Mouse (Mus musculus) fibroblast of lung, adult 2 months (primary cell): ENCODE data around the gene Ptger1.

Experiments
- DNase-seq: peaks from one replicate; pipeline ENCODE4 v3.0.0-alpha.2; 2011; ENCODE audit warnings: low read depth

The Ptger1 gene

DNA sequence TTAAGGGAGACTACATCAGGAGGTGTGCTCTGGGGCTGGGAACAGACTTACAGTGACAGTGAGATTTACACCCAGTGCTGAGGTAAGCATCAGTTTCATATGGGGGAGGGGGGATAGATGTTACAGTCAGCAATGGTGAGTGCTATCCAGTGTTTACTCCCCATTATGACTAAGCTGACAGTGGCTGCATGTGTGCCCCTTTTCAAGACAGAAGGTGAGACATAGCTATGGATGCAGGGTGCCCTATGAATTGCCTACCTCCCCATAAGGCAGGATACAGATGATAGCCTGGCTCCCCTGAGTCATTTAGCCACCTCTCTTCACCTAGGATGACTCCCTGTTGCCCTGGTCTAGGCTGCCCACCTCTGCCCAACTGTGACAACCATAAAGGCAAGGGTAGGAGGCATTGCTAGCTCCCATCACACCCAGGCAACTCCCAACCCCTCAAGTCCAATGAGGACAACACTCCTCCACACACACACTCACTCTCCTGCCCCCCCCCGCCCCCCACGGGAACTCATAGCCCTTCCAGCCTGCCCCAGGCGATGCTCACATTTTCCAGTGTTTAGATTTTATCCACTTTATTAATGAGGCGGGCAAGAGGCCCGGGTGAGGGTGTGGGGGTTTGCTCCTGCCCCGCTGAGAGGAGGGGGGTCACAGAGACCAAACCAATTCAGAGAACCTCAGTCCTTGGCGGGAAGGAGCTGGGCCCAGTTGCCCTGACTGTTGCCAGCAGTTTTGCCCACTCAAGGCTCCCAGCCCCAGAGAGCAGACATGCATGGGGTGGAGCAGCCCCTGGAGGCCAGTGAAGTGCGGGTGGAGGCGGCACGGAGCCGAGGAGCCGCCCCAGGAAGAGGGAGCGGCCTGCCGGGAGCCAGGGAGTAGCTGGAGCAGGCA is at the start of gene Ptger1:
Gene Ptger1 (plus strand): TSS at position 710 of the 897 bp plus-strand sequence.
- DNase-seq = no peak

DNA sequence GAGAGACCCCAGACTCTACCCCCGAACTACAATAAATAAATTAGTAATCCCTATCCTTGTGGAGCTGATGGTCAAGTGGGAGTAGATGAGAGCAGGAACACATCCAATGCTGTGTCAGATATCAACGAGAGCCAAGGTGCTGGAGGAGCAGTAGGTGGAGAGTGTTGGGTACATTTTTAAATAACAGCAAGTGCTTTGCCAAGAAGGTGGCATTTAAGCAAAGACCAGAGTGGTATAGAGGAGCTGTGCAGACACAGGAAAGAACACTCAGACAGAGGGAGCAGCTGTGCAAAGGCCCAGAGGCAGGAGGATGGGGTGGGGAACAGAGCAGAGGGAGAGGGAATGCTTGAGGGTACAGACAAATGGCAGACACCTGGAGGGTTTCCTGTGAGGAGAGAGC is 49.4 kb upstream of the Ptger1 start:
- DNase-seq = no peak

- DNase-seq = no peak
Observed at GRCm38 (mm10) chr8:83618566-83618965, 47.9 kb upstream of the Ptger1 start.

GRCm38 (mm10) chr8:83619568-83620285 is 46.8 kb upstream of the Ptger1 start:
- DNase-seq = no peak

- DNase-seq = no peak
Observed at GRCm38 (mm10) chr8:83621691-83622388, 44.6 kb upstream of the Ptger1 start.

DNA sequence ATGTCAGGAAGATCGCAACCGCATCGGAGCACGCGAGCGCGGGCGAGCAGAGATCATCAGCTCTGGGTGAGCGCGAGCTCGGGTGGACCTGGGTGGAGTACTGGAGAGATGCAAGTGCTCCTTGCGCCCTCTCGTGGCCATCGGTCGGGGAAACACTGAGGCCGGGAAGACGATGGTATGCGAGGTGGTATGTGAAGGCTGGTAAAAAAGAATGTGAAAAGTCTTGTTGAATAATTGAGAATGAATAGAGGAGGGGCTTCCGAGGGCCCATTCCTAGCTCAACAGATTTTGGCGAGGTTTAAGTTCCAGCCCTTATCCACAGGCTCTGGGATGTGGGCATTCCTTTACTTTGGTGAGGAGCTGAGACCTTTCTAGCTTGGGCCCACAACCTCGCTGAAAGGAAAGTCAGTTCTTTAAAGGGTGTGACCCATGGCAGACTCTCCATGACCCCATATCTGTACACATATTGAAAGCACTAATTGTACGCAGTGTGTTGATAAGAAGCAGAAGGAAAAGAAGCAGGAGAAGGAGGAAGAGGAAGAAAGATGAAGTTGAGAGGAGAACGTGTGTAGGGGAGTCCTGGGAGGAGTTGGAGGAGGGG is 44.0 kb upstream of the Ptger1 start:
- peak; percentile 51 for DNase-seq

DNA sequence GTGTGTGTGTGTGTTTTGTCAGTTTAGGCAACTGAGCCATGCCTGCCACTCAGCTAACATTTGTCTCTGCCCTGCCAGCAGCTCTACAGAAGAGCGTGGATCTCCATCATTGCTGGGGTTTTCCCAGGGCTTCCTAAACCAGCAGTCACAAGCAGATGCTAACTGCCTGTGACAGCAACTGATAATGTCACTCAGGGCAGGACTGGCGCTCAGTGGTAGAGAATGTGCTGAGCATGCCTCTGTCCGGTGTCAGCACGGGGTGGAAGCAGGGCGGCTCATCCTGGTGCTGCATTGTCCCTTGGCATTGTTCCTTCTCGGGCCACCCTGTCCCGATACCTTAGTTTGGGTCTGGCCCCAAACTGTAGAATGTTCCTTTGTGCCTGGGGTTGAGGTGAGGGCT is 42.9 kb upstream of the Ptger1 start:
- DNase-seq = no peak

GRCm38 (mm10) chr8:83624739-83625138 is 41.7 kb upstream of the Ptger1 start:
- DNase-seq = no peak

- DNase-seq = no peak
Observed at GRCm38 (mm10) chr8:83625676-83626299, 40.7 kb upstream of the Ptger1 start.

DNA sequence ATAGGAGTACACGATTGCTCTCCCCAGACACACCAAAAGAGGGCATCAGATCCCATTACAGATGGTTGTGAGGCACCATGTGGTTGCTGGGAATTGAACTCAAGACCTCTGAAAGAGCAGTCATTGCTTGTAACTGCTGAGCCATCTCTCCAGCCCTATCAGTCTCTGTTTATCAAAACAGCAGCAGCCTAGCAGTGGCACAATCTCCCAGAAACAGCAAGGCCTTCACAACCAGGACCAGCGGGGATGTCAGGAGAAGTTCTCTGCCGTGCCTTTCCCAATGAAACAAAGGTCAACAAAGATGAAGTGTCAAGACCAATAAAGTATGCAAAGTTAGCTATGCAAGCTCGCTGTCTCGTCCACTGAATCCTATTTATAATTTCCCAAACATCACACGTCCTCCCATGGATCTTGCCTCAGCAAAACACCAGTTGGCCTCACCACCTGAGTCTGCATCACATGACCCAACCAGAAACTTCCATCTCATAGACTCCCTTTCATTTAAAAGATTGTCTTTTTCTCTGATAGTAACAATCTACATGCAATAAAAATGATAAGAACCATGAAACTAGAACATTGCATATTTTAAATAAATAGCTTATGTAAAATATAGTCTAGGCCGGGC is 34.3 kb upstream of the Ptger1 start:
- DNase-seq = no peak

GRCm38 (mm10) chr8:83638856-83639255 is 27.6 kb upstream of the Ptger1 start:
- DNase-seq = no peak

- DNase-seq = no peak
Observed at GRCm38 (mm10) chr8:83639649-83640048, 26.8 kb upstream of the Ptger1 start.

DNA sequence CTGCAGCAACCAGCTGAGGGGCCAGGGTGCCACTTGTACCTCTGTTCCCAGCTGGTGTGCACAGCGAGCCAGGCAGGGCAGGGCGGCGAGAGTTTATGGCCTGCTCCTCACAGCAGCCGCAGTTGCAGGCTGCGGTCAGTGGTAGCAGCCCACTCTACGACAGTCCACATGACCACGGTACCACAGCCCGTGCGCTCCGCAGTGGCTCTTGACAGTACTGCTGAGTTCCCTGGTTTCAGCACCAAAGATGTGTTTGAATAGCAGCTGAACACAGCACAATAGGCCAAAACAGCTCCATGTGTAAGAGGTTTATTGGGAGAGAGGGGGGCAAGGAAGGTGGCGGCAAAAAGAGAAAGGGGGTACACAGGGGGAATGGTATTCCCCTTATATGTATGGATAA is 19.0 kb upstream of the Ptger1 start:
- DNase-seq = no peak

DNA sequence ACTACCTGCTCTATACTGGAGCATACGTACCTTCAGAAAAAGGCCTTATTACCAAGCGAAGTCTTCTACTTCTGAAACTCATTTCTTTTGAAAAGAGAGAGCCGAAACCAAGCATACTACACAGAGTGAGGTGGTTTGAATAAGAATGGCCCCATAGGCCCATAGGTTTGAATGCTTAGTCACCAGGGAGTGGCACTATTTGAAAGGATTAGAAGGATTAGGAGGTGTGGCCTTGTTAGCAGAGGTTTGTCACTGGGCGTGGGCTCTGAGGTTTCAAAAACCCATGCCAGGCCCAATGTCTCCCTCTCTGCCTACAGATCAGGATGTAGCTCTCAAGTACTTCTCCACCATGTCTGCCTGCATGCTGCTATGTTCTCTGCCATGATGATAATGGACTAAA is 18.4 kb upstream of the Ptger1 start:
- DNase-seq = no peak

DNA sequence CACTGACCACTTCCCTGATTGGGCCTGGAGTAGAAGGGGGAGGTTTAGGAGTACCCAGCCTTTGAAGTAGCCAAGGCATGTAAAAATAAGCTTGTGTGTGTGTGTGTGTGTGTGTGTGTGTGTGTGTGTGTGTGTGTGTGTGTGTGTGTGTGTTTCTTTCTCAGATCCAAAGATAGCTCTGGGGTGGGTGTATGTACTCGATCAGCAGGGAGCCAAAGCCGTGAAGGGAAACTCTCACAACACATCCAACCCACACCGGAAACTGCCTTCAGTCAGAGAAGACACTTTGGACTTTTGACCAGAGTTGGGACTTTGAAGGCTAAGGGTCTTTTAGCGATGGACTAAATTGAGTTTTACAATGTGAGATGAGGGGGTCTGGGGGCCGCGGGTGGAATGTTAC is 16.8 kb upstream of the Ptger1 start:
- no peak for DNase-seq

GRCm38 (mm10) chr8:83652030-83652743 is 14.3 kb upstream of the Ptger1 start, which contains the start of gene Gipc1:
Gipc1 (plus strand) TSS chr8:83652677.
- peak; percentile 96 for DNase-seq

GRCm38 (mm10) chr8:83652744-83653661 is 13.5 kb upstream of the Ptger1 start:
- no peak for DNase-seq

DNA sequence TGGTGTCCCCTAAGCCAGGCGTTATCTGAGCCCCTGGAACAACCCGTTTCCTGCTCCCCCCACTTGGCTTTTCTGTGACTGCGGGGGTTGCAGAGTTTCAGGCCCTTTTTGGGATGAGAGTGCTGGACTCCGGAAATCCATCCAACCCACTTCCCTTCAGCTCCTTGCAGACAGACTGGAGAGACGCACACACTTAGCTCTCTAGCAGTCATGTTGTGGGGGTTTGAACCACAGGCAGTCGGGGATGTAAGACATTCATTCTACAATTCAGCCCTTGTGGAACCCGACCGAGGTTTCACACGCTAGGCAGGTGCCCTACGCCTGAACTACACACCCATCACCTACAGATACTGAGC is 12.8 kb upstream of the Ptger1 start:
- no peak for DNase-seq

GRCm38 (mm10) chr8:83654725-83655124 is 11.8 kb upstream of the Ptger1 start:
- no peak for DNase-seq

DNA sequence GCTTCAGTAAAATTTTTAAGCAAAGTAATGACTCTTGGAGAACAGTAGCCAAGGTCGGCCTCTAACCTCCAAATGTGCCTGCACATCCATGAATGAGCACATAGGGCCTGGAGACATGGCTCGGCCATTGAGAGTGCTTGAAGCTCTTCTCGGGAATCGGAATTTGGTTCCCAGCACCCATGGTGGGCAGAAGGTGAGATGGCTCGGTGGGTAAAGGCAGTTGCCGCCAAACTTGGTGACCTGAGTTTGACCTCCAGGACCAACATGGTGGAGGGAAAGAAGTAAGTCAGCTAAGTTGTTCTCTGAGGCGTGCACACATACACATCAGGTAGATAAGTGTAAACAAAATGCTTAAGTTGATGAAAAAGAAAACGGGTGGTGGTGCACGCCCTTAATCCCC is 10.4 kb upstream of the Ptger1 start:
- no peak for DNase-seq
